Mouse (Mus musculus) ES-E14 (cell line): ENCODE measurements around the gene Itga6. TPM values are rescaled to one million over a fixed set of nuclear protein-coding genes. Genes with fewer than 3 reads are reported as not detected.

Source experiments
- DNase-seq: peaks from one replicate; pipeline ENCODE4 v3.0.0-alpha.2; 2013; ENCODE audit warnings: low read depth, low spot score
- H3K27ac ChIP-seq: 2 replicates; pipeline ENCODE4 v1.5.1; 2012; ENCODE audit warnings: low read depth, mild to moderate bottlenecking, low read length, moderate library complexity, mixed read lengths; ENCODE audit not compliant: poor library complexity, insufficient read depth, severe bottlenecking
- H3K36me3 ChIP-seq: 2 replicates; pipeline ENCODE4 v1.6.1; 2012; ENCODE audit warnings: mild to moderate bottlenecking, low read length, moderate library complexity, mixed read lengths; ENCODE audit not compliant: control insufficient read depth, poor library complexity, insufficient read depth, severe bottlenecking
- H3K4me1 ChIP-seq, 2 experiments: fragments of 150-350 bp in 1 of 2; sonication (generic) in 1 of 2; 2 replicates each; pipeline ENCODE4 v1.6.1; 2012; ENCODE audit warnings: low read length in 2 of 2, mild to moderate bottlenecking in 1 of 2, mixed read lengths in 1 of 2; ENCODE audit not compliant: control insufficient read depth in 2 of 2, insufficient read depth in 2 of 2, poor library complexity in 1 of 2
- H3K4me3 ChIP-seq, 2 experiments: fragments of 150-350 bp in 1 of 2; sonication (generic) in 1 of 2; 2 replicates each; pipeline ENCODE4 v1.5.1; 2012; ENCODE audit warnings: low read length in 2 of 2, low read depth in 1 of 2, mild to moderate bottlenecking in 1 of 2, mixed read lengths in 1 of 2; ENCODE audit not compliant: insufficient read depth in 1 of 2, poor library complexity in 1 of 2, severe bottlenecking in 1 of 2
- H3K9ac ChIP-seq: 2 replicates; pipeline ENCODE4 v1.6.1; 2012; ENCODE audit warnings: low read depth, mild to moderate bottlenecking, low read length, mixed read lengths; ENCODE audit not compliant: poor library complexity, insufficient read depth, severe bottlenecking
- H3K9me3 ChIP-seq: fragments of 150-350 bp; sonication (generic); 2 replicates; pipeline ENCODE4 v1.6.1; 2012; ENCODE audit warnings: low read depth, mild to moderate bottlenecking, low read length; ENCODE audit not compliant: control insufficient read depth, insufficient read depth
- CHD2 ChIP-seq: IDR thresholded peaks from 2 replicates; pipeline ENCODE4 v1.6.1; 2014; ENCODE audit warnings: mild to moderate bottlenecking, low read depth, low read length, inconsistent platforms
- HCFC1 ChIP-seq: IDR thresholded peaks from 2 replicates; pipeline ENCODE4 v1.6.1; 2012; ENCODE audit warnings: low read length, inconsistent platforms, borderline replicate concordance; ENCODE audit not compliant: insufficient read depth
- MAFK ChIP-seq: IDR thresholded peaks from 2 replicates; pipeline ENCODE4 v1.6.1; 2014; ENCODE audit warnings: mild to moderate bottlenecking, low read depth, low read length, inconsistent platforms; ENCODE audit not compliant: insufficient read depth
- ZC3H11A ChIP-seq: IDR thresholded peaks from 2 replicates; pipeline ENCODE4 v1.6.1; 2012; ENCODE audit warnings: low read depth, mild to moderate bottlenecking, inconsistent platforms, low read length, borderline replicate concordance
- ZNF384 ChIP-seq: IDR thresholded peaks from 2 replicates; pipeline ENCODE4 v1.6.1; 2012; ENCODE audit warnings: low read depth, low read length, inconsistent platforms
- in situ Hi-C, 2 experiments: fragments of 600-800 bp; cut with MboI; formaldehyde crosslinking; loops; one replicate each; pipeline ENCODE4 v1.15.1; 2025; ENCODE audit warnings: low sequenced_read_pairs in 2 of 2, inconsistent platforms in 1 of 2; ENCODE audit not compliant: unreplicated experiment in 2 of 2
- total RNA-seq: library from RNA; depleted of rRNA; stranded (reverse); fragments of 300-350 nt; gene quantifications from 2 replicates; pipeline ENCODE4 v1.2.3, GENCODE M21; 2012

Itga6 gene
- total RNA-seq, 1 experiment: 169 TPM

DNA sequence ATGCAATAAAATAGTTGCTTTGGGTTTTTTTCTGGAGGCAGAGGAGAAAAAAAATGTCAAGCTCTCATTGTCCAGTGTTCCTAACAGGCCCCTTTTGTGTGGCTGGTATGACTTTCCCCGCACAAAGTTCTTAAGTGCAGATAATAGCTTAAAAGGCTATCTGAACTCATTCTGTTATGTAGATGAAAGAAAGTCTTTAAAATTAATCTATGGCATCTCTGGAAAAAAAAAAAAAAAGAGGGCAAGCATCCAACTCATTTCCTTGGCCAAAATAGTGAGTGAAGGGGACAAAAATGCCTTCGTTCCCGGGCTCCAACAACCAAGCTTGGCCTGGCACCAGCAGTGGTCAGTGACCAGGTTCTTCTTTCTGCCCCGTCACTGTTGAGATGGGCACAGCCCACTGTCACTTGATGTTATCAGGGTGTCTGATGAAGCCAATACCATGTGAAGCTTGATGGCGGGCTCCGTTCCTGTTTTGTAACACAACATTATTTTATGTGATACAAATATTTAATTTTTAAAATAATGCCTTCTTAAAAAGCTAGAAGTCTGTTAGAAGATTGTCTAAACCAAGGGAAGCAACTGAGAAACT lies 21.7 kb downstream of the Itga6 start:
- TF ChIP-seq MAFK (no peak), ZC3H11A (no peak), HCFC1 (no peak), CHD2 (no peak), ZNF384 (no peak)
- DNase-seq: no peak
- in situ Hi-C loops: no loop called here

DNA sequence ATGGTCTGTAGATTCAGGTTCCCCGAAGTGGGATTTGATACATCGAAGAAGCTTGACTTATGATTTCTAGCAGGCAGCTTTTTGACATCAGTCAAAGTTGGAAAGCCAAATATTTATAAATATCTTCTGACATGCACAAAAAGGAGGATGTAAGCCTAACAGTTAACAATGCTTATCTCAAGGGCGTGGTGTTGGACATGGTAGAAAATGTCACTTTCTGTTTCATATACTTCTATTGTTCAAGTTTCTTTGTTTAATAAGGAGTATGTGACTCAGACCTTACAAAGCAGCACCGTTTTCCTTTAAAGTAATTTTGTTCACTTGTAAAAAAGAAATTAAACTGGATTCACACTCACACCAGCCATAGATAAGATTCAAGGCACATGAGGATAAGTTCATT lies 26.3 kb downstream of the Itga6 start:
- Histone ChIP-seq H3K4me3 (no peak overlapping the region), H3K9me3 (no peaks in the 10 kb centered on the region), H3K36me3 (no peaks in the 10 kb centered on the region), H3K9ac (no peak overlapping the region), H3K4me1 (no peaks in the 10 kb centered on the region; a peak in 1 of 4 replicates), H3K27ac (no peak overlapping the region)
- in situ Hi-C loops: no loop called here
- no peak for TF ChIP-seq CHD2
- no peak for TF ChIP-seq HCFC1
- no peak for TF ChIP-seq ZC3H11A
- TF ChIP-seq MAFK: no peak
- no peak for TF ChIP-seq ZNF384
- DNase-seq: no peak

More for the DNA sequence above, 21.7 kb downstream of the Itga6 start:
- H3K4me1 ChIP-seq: no peaks in the 10 kb centered on the region
- H3K4me3 ChIP-seq: no peak overlapping the region
- H3K9ac ChIP-seq: no peak overlapping the region
- no peak overlapping the region for H3K27ac ChIP-seq
- no peaks in the 10 kb centered on the region for H3K36me3 ChIP-seq
- H3K9me3 ChIP-seq: no peaks in the 10 kb centered on the region

DNA sequence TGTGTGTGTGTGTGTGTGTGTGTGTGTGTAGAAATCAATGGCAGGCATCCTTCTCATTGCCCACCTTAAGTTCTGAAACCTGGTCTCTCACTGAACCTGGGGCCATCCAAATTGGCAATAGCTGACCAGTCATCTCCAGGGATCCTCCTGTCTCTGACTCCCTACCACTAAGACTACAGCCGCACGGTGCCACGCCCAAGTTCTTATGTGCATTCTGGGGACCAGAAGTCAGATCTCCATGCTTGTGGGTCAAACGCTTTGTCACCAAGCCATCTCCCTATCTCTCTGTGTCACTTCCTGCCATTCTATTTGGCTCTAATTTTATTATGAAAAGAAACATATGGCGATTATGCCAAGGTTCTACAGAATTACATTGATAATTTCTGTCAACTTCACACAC lies 28.3 kb downstream of the Itga6 start:
- H3K27ac ChIP-seq: no peak overlapping the region
- no peaks in the 10 kb centered on the region; a peak in 1 of 4 replicates for H3K4me1 ChIP-seq
- H3K9ac ChIP-seq: no peak overlapping the region
- in situ Hi-C loops: no loop called here
- TF ChIP-seq ZNF384 (no peak), HCFC1 (no peak), MAFK (no peak), CHD2 (no peak), ZC3H11A (no peak)
- H3K9me3 ChIP-seq: no peaks in the 10 kb centered on the region
- H3K4me3 ChIP-seq: no peak overlapping the region
- no peaks in the 10 kb centered on the region for H3K36me3 ChIP-seq
- DNase-seq: no peak

DNA sequence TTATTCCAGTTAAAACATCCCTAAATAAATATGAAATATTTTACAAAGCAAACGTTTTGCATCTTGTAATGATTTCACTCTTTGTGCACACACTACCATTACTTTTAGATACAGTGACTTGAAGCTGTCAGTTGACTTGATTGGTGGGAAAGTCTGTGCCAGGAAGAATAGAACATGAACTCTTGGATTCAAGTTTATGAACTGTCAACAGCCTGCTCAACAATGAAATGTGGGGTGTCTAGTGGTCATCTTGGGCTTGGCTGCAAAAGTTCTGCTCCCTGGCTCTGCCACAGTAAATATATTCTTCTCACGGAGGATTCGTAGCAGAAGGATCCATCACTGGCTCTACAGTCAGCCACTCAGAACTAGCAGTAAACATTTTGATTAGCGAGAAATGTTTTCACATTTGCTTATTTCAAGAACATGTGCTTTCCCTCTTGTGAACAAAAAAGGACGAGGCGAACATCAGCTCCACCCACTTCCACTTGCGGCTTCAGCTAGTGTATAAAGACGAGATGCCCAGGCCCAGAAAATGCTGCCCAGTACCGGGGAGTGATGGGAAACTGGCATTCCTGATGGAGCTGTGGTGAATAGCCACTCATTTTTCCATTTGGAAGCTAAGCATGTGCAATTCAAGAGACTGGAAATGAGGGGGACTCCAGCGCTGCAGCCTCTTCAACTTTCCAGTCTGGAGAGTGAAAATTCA lies 29.0 kb downstream of the Itga6 start:
- Histone ChIP-seq H3K4me1 (no peaks in the 10 kb centered on the region; a peak in 1 of 4 replicates), H3K4me3 (no peak overlapping the region), H3K36me3 (no peaks in the 10 kb centered on the region), H3K9me3 (no peaks in the 10 kb centered on the region), H3K27ac (no peak overlapping the region), H3K9ac (no peak overlapping the region)
- TF ChIP-seq MAFK (no peak), CHD2 (no peak), ZC3H11A (no peak), ZNF384 (no peak), HCFC1 (no peak)
- in situ Hi-C loops: no loop called here
- DNase-seq: no peak
